Mouse (Mus musculus) neural tube, embryonic 13.5 days (tissue): ENCODE results near the gene Plcb1. TPM values are rescaled to one million over a fixed set of nuclear protein-coding genes. Genes with fewer than 3 reads are reported as not detected.

Experiments used
- ATAC-seq: fragments of 200-750 bp; cut with Nextera tagmentation; 2 replicates; pipeline ENCODE4 v1.8.0; 2017; ENCODE audit warnings: low read depth, mild to moderate bottlenecking, moderate TSS enrichment, moderate library complexity
- H3K27ac ChIP-seq: fragments of 300-500 bp; sonication (generic); replicated peaks from 2 replicates; pipeline ENCODE4 v1.5.1; 2015; ENCODE audit warnings: moderate library complexity, mild to moderate bottlenecking, inconsistent platforms
- H3K27me3 ChIP-seq: fragments of 300-500 bp; sonication (generic); 2 replicates; pipeline ENCODE4 v1.6.1; 2015; ENCODE audit warnings: mild to moderate bottlenecking, inconsistent platforms
- H3K36me3 ChIP-seq: fragments of 300-500 bp; sonication (generic); 2 replicates; pipeline ENCODE4 v1.6.1; 2015; ENCODE audit warnings: mild to moderate bottlenecking, inconsistent platforms
- H3K4me1 ChIP-seq: fragments of 300-500 bp; sonication (generic); replicated peaks from 2 replicates; pipeline ENCODE4 v1.6.1; 2015; ENCODE audit warnings: inconsistent platforms
- H3K4me2 ChIP-seq: fragments of 300-500 bp; sonication (generic); 2 replicates; pipeline ENCODE4 v1.6.1; 2015; ENCODE audit warnings: inconsistent platforms, mild to moderate bottlenecking, moderate library complexity
- H3K4me3 ChIP-seq: fragments of 300-500 bp; sonication (generic); 2 replicates; pipeline ENCODE4 v1.5.1; 2015; ENCODE audit warnings: mild to moderate bottlenecking, inconsistent platforms
- H3K9ac ChIP-seq: fragments of 300-500 bp; sonication (generic); 2 replicates; pipeline ENCODE4 v1.6.1; 2015; ENCODE audit warnings: moderate library complexity, mild to moderate bottlenecking, inconsistent platforms
- H3K9me3 ChIP-seq: fragments of 300-500 bp; sonication (generic); 2 replicates; pipeline ENCODE4 v1.6.1; 2016; ENCODE audit warnings: inconsistent platforms
- WGBS: fragments of 180-500 bp; shearing (Covaris S2); methylation state at CpG from one replicate; pipeline ENCODE4 v1.1.7; 2015; 5-methylcytosine and 5-hydroxymethylcytosine counted together
- polyA plus RNA-seq: library from polyadenylated mRNA; unstranded; fragments of >200 nt; fragmentation: Nextera tagmentation; extraction: Ambion mirVana; gene quantifications from 2 replicates; pipeline ENCODE4 v1.2.1, GENCODE M21; 2015

Plcb1 gene
- polyA plus RNA-seq, 1 experiment from 2014 or later: 56.5 TPM

- H3K4me1 ChIP-seq: no peaks in the 10 kb centered on the region
- no peak overlapping the region for H3K9ac ChIP-seq
- H3K9me3 ChIP-seq: no peaks in the 10 kb centered on the region
- no peak overlapping the region for H3K4me3 ChIP-seq
- H3K4me2 ChIP-seq: no peak overlapping the region
- no peak overlapping the region for H3K27ac ChIP-seq
- no peaks in the 10 kb centered on the region for H3K36me3 ChIP-seq
- no peaks in the 10 kb centered on the region for H3K27me3 ChIP-seq
- WGBS: 69% methylated on average over 2 of the region's 2 CpGs
- ATAC-seq: no peak
These were observed 699.4 kb downstream of the Plcb1 start for GRCm38 (mm10) chr2:135485248-135485647.

DNA sequence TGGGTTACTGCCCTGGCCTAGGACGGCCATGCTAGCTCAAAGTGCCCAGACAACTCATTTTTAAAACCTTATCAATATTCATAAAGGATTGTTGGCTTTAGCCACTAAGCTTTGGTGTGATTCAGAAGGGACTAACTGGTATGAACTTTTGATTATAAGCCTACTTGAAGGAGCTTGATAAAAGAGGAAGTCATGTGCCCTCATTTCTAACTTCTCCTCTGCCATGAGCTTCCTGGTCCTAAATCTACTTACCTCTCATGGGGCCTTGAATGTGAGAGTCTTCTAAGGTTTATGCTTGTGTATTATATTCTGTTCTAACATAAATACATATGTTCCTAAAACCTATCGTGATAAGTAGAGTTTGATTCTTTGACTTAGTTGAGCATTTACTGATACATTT, 702.4 kb downstream of the Plcb1 start:
- no peaks in the 10 kb centered on the region for H3K27me3 ChIP-seq
- no peak for ATAC-seq
- H3K4me3 ChIP-seq: no peak overlapping the region
- H3K36me3 ChIP-seq: no peaks in the 10 kb centered on the region
- H3K4me1 ChIP-seq: no peaks in the 10 kb centered on the region
- H3K27ac ChIP-seq: no peak overlapping the region
- H3K9ac ChIP-seq: no peak overlapping the region
- H3K9me3 ChIP-seq: no peaks in the 10 kb centered on the region
- H3K4me2 ChIP-seq: no peak overlapping the region
- 82% methylated on average over 2 of the region's 2 CpGs for WGBS

DNA sequence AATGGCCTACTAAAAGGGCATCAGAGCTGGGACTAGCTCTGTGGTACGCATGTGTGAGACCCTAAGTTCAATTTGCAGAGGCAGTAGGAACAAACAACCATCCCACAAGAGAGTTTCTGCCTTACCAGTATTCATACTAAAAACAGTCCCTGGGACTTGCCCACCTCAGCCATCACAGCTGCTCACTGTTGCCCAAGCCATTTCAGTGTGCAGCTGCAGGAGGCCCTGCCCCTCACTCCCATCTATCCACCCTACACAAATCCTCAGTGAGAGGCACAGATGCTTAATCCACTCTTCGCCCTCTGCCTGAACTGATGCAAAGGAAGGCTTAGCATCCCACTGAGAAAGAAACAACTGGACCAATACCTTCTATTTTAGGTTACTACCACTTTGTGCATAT, 703.3 kb downstream of the Plcb1 start:
- Histone ChIP-seq H3K9me3 (no peaks in the 10 kb centered on the region), H3K36me3 (no peaks in the 10 kb centered on the region), H3K4me3 (no peak overlapping the region), H3K9ac (no peak overlapping the region), H3K27ac (no peak overlapping the region), H3K4me1 (no peaks in the 10 kb centered on the region), H3K27me3 (no peaks in the 10 kb centered on the region), H3K4me2 (no peak overlapping the region)
- 87% methylated on average over 2 of the region's 2 CpGs for WGBS
- no peak for ATAC-seq

GRCm38 (mm10) chr2:135492777-135493176, 706.9 kb downstream of the Plcb1 start:
- no peaks in the 10 kb centered on the region for H3K4me1 ChIP-seq
- H3K4me2 ChIP-seq: no peak overlapping the region
- H3K9me3 ChIP-seq: no peaks in the 10 kb centered on the region
- 73% methylated on average over 9 of the region's 9 CpGs for WGBS
- no peaks in the 10 kb centered on the region for H3K36me3 ChIP-seq
- H3K27ac ChIP-seq: no peak overlapping the region
- no peak for ATAC-seq
- H3K9ac ChIP-seq: no peak overlapping the region
- no peak overlapping the region for H3K4me3 ChIP-seq
- H3K27me3 ChIP-seq: no peaks in the 10 kb centered on the region

- no peak overlapping the region for H3K4me3 ChIP-seq
- H3K9ac ChIP-seq: no peak overlapping the region
- ATAC-seq: no peak
- H3K4me1 ChIP-seq: no peaks in the 10 kb centered on the region
- no peak overlapping the region for H3K27ac ChIP-seq
- H3K4me2 ChIP-seq: no peak overlapping the region
- H3K27me3 ChIP-seq: no peaks in the 10 kb centered on the region
- H3K36me3 ChIP-seq: no peaks in the 10 kb centered on the region
- WGBS: 14% methylated on average over 3 of the region's 3 CpGs
- no peaks in the 10 kb centered on the region for H3K9me3 ChIP-seq
These were observed 710.7 kb downstream of the Plcb1 start for GRCm38 (mm10) chr2:135496553-135496952.

GRCm38 (mm10) chr2:135497251-135497650, 711.4 kb downstream of the Plcb1 start:
- H3K4me3 ChIP-seq: no peak overlapping the region
- no peaks in the 10 kb centered on the region for H3K36me3 ChIP-seq
- no peak overlapping the region for H3K4me2 ChIP-seq
- H3K27ac ChIP-seq: no peak overlapping the region
- H3K4me1 ChIP-seq: no peaks in the 10 kb centered on the region
- no peak overlapping the region for H3K9ac ChIP-seq
- H3K27me3 ChIP-seq: no peaks in the 10 kb centered on the region
- no peak for ATAC-seq
- H3K9me3 ChIP-seq: no peaks in the 10 kb centered on the region
- 71% methylated on average over 2 of the region's 2 CpGs for WGBS

- ATAC-seq: no peak
- 69% methylated on average over 2 of the region's 2 CpGs for WGBS
- H3K27ac ChIP-seq: no peak overlapping the region
These were observed 715.0 kb downstream of the Plcb1 start for GRCm38 (mm10) chr2:135500872-135501271.

GRCm38 (mm10) chr2:135503328-135503997, 717.6 kb downstream of the Plcb1 start:
- Histone ChIP-seq H3K9me3 (no peaks in the 10 kb centered on the region), H3K36me3 (no peaks in the 10 kb centered on the region), H3K4me2 (no peak overlapping the region), H3K4me3 (no peak overlapping the region), H3K4me1 (no peaks in the 10 kb centered on the region), H3K27me3 (no peaks in the 10 kb centered on the region), H3K27ac (no peak overlapping the region), H3K9ac (no peak overlapping the region)
- no peak for ATAC-seq
- 90% methylated on average over 4 of the region's 4 CpGs for WGBS

More at GRCm38 (mm10) chr2:135500872-135501271, 715.0 kb downstream of the Plcb1 start:
- Histone ChIP-seq H3K4me2 (no peak overlapping the region), H3K9ac (no peak overlapping the region), H3K4me1 (no peaks in the 10 kb centered on the region), H3K36me3 (no peaks in the 10 kb centered on the region), H3K4me3 (no peak overlapping the region), H3K9me3 (no peaks in the 10 kb centered on the region), H3K27me3 (no peaks in the 10 kb centered on the region)

- H3K36me3 ChIP-seq: no peaks in the 10 kb centered on the region
- no peak overlapping the region for H3K27ac ChIP-seq
- H3K9ac ChIP-seq: no peak overlapping the region
- H3K4me1 ChIP-seq: no peaks in the 10 kb centered on the region
- no peak for ATAC-seq
- no peak overlapping the region for H3K4me3 ChIP-seq
- H3K4me2 ChIP-seq: no peak overlapping the region
- H3K9me3 ChIP-seq: no peaks in the 10 kb centered on the region
- H3K27me3 ChIP-seq: no peaks in the 10 kb centered on the region
These were observed 718.1 kb downstream of the Plcb1 start for GRCm38 (mm10) chr2:135503998-135504354.

GRCm38 (mm10) chr2:135507111-135507510, 721.2 kb downstream of the Plcb1 start:
- H3K27ac ChIP-seq: no peak overlapping the region
- no peak for ATAC-seq
- 82% methylated on average over 1 of the region's 1 CpGs for WGBS
- no peak overlapping the region for H3K4me2 ChIP-seq
- H3K9ac ChIP-seq: no peak overlapping the region
- no peak overlapping the region for H3K4me3 ChIP-seq
- no peaks in the 10 kb centered on the region for H3K36me3 ChIP-seq
- no peaks in the 10 kb centered on the region for H3K4me1 ChIP-seq
- H3K9me3 ChIP-seq: no peaks in the 10 kb centered on the region
- H3K27me3 ChIP-seq: no peaks in the 10 kb centered on the region

DNA sequence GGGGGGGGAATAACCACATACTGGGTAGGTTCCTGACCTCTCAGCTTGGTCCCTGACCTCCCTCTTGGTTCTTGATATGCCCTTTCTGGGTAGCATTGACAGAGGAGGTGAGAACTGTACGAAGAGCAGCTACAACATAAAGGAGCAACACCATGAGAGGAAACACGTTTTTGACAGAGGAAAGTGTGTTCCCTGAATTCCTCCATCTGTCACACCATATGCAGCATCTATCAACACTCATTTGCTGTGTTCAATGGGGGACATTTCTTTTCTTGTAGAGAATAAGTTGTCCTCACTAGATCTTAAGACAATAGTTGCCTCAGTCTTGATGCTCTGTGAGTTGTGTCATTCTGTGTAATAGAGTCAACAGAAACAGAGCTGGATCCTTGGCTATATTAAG, 733.1 kb downstream of the Plcb1 start:
- Histone ChIP-seq H3K36me3 (no peaks in the 10 kb centered on the region), H3K4me1 (no peaks in the 10 kb centered on the region), H3K4me2 (no peak overlapping the region), H3K9me3 (no peaks in the 10 kb centered on the region), H3K4me3 (no peak overlapping the region), H3K27ac (no peak overlapping the region), H3K9ac (no peak overlapping the region), H3K27me3 (no peaks in the 10 kb centered on the region)
- no peak for ATAC-seq
- WGBS: 60% methylated on average over 2 of the region's 2 CpGs
